Mouse (Mus musculus) midbrain, postnatal 0 days (tissue): ENCODE measurements around the gene Gpat3. TPM values are rescaled to one million over a fixed set of nuclear protein-coding genes. Genes with fewer than 3 reads are reported as not detected.

Experiments used
- ATAC-seq: fragments of 200-750 bp; cut with Nextera tagmentation; 2 replicates; pipeline ENCODE4 v1.8.0; 2017; ENCODE audit warnings: moderate number of reproducible peaks, mild to moderate bottlenecking, moderate TSS enrichment, moderate library complexity; ENCODE audit not compliant: low FRiP score
- DNase-seq: peaks from one replicate; pipeline ENCODE4 v3.0.0-alpha.2; 2015; ENCODE audit warnings: low spot score
- H3K27ac ChIP-seq: fragments of 300-500 bp; sonication (generic); 2 replicates; pipeline ENCODE4 v1.5.1; 2014; ENCODE audit warnings: low read depth, mild to moderate bottlenecking, low read length, mixed read lengths
- H3K27me3 ChIP-seq: fragments of 300-500 bp; sonication (generic); 2 replicates; pipeline ENCODE4 v1.6.1; 2014; ENCODE audit warnings: low read length, control low read depth, mixed read lengths; ENCODE audit not compliant: insufficient read depth
- H3K36me3 ChIP-seq: fragments of 300-500 bp; sonication (generic); 2 replicates; pipeline ENCODE4 v1.6.1; 2014; ENCODE audit warnings: low read length, control low read depth, mixed read lengths; ENCODE audit not compliant: insufficient read depth
- H3K4me1 ChIP-seq: fragments of 300-500 bp; sonication (generic); 2 replicates; pipeline ENCODE4 v1.6.1; 2014; ENCODE audit warnings: mild to moderate bottlenecking, control low read depth, antibody characterized with exemption, low read length, mixed read lengths; ENCODE audit not compliant: insufficient read depth
- H3K4me2 ChIP-seq: fragments of 300-500 bp; sonication (generic); 2 replicates; pipeline ENCODE4 v1.6.1; 2014; ENCODE audit warnings: low read depth, mild to moderate bottlenecking, low read length, mixed read lengths; ENCODE audit not compliant: poor library complexity, severe bottlenecking
- H3K4me3 ChIP-seq: fragments of 300-500 bp; sonication (generic); 2 replicates; pipeline ENCODE4 v1.5.1; 2014; ENCODE audit warnings: low read depth, mild to moderate bottlenecking, low read length, moderate library complexity
- H3K9ac ChIP-seq: fragments of 300-500 bp; sonication (generic); replicated peaks from 2 replicates; pipeline ENCODE4 v1.6.1; 2014; ENCODE audit warnings: mild to moderate bottlenecking, low read length, moderate library complexity, mixed read lengths; ENCODE audit not compliant: poor library complexity, severe bottlenecking
- H3K9me3 ChIP-seq: fragments of 300-500 bp; sonication (generic); 2 replicates; pipeline ENCODE4 v1.6.1; 2016; ENCODE audit warnings: low read length, control low read depth
- CTCF ChIP-seq: IDR thresholded peaks from 2 replicates; pipeline ENCODE4 v1.5.1; 2016; ENCODE audit warnings: antibody characterized with exemption, mild to moderate bottlenecking
- WGBS: fragments of 180-500 bp; shearing (Covaris S2); extraction: QIAGEN DNeasy Blood & Tissue Kit; methylation state at CpG from one replicate; pipeline ENCODE4 v1.1.7; 2014; 5-methylcytosine and 5-hydroxymethylcytosine counted together
- polyA plus RNA-seq: library from polyadenylated mRNA; unstranded; fragments of >200 nt; fragmentation: Nextera tagmentation; extraction: Ambion mirVana; gene quantifications from 2 replicates; pipeline ENCODE4 v1.2.1, GENCODE M21; 2015
- total RNA-seq: library from RNA; depleted of rRNA; stranded (reverse); fragments of >200 nt; gene quantifications from 2 replicates; pipeline ENCODE4 v1.2.3, GENCODE M21; 2014; rRNA removed

Gpat3 gene
- total RNA-seq = 1.1 and 2.0 TPM in 2 replicates
- 0.83 and 0.91 TPM in 2 replicates for polyA plus RNA-seq

- ATAC-seq (no peak), DNase-seq (peak; percentile 10)
- Histone ChIP-seq H3K36me3 (no peaks in the 10 kb centered on the region), H3K27me3 (peaks cover 39% of the 10 kb centered on the region), H3K27ac (no peak within 1 kb of the TSS), H3K4me1 (no peaks in the 10 kb centered on the region), H3K4me3 (peak within 1 kb of the TSS; percentile 61), H3K9ac (peak within 1 kb of the TSS; percentile 62), H3K4me2 (peak within 1 kb of the TSS; percentile 99), H3K9me3 (no peaks in the 10 kb centered on the region)
- WGBS = under 1% methylated on average over 16 of the region's 16 CpGs
- no peak for TF ChIP-seq CTCF
Measured at GRCm38 (mm10) chr5:100845485-100845847, at the start of gene Gpat3. Gene Gpat3 (plus strand): TSS chr5:100845713.

GRCm38 (mm10) chr5:100798165-100798860, 47.2 kb upstream of the Gpat3 start, which contains the start of the genes Helq and Mrps18c:
Gene Helq (minus strand): TSS chr5:100798598.
Gene Mrps18c (plus strand): TSS chr5:100798627.
- WGBS = under 1% methylated on average over 67 of the region's 67 CpGs
- peaks cover 13% of the 10 kb centered on the region for H3K36me3 ChIP-seq
- peak; percentile 96 for DNase-seq
- peak within 1 kb of the TSS; percentile 69 for H3K9ac ChIP-seq
- H3K4me1 ChIP-seq = peaks cover 6% of the 10 kb centered on the region; the same call in 1 of the 2 replicates
- no peaks in the 10 kb centered on the region for H3K27me3 ChIP-seq
- H3K27ac ChIP-seq = peak within 1 kb of the TSS; percentile 60; the same call in 1 of the 2 replicates
- TF ChIP-seq CTCF = no peak; the same call in 1 of the 2 replicates
- peak; percentile 97 for ATAC-seq
- H3K4me3 ChIP-seq = peak within 1 kb of the TSS; percentile 91
- H3K9me3 ChIP-seq = no peaks in the 10 kb centered on the region
- H3K4me2 ChIP-seq = peak within 1 kb of the TSS; percentile 91

GRCm38 (mm10) chr5:100818341-100818740, 27.2 kb upstream of the Gpat3 start:
- DNase-seq (no peak), ATAC-seq (no peak)
- no peaks in the 10 kb centered on the region for H3K4me1 ChIP-seq
- H3K27me3 ChIP-seq = no peaks in the 10 kb centered on the region
- 91% methylated on average over 4 of the region's 4 CpGs for WGBS
- H3K4me3 ChIP-seq = no peak overlapping the region
- peaks cover 4% of the 10 kb centered on the region; the same call in 1 of the 2 replicates for H3K36me3 ChIP-seq
- TF ChIP-seq CTCF = no peak
- no peak overlapping the region for H3K9ac ChIP-seq
- no peak overlapping the region for H3K27ac ChIP-seq
- H3K9me3 ChIP-seq = no peaks in the 10 kb centered on the region
- H3K4me2 ChIP-seq = no peak overlapping the region

GRCm38 (mm10) chr5:100819568-100820480, 25.7 kb upstream of the Gpat3 start:
- H3K27me3 ChIP-seq = no peaks in the 10 kb centered on the region
- peak; percentile 12 for DNase-seq
- no peaks in the 10 kb centered on the region for H3K9me3 ChIP-seq
- 0 out of 2 replicates have a peak overlapping the region, but pooled peaks have one; percentile 67 for H3K27ac ChIP-seq
- 28% methylated on average over 16 of the region's 16 CpGs for WGBS
- H3K36me3 ChIP-seq = no peaks in the 10 kb centered on the region
- TF ChIP-seq CTCF = peak; percentile 61
- no peak for ATAC-seq
- H3K4me2 ChIP-seq = peak overlapping the region; percentile 93
- peak overlapping the region; percentile 85 for H3K4me3 ChIP-seq
- H3K4me1 ChIP-seq = no peaks in the 10 kb centered on the region
- peak overlapping the region; percentile 79 for H3K9ac ChIP-seq

GRCm38 (mm10) chr5:100820483-100821184, 24.9 kb upstream of the Gpat3 start, which contains the start of gene Abraxas1:
Gene Abraxas1 (minus strand): TSS chr5:100820965.
- H3K4me1 ChIP-seq = no peaks in the 10 kb centered on the region
- under 1% methylated on average over 63 of the region's 63 CpGs for WGBS
- peak within 1 kb of the TSS; percentile 85 for H3K4me3 ChIP-seq
- TF ChIP-seq CTCF = no peak; the same call in 1 of the 2 replicates
- H3K27ac ChIP-seq = peak within 1 kb of the TSS; percentile 67; the same call in 1 of the 2 replicates
- no peaks in the 10 kb centered on the region for H3K9me3 ChIP-seq
- H3K4me2 ChIP-seq = peak within 1 kb of the TSS; percentile 93
- ATAC-seq (peak; percentile 96), DNase-seq (peak; percentile 84)
- H3K36me3 ChIP-seq = no peaks in the 10 kb centered on the region
- peak within 1 kb of the TSS; percentile 79 for H3K9ac ChIP-seq
- H3K27me3 ChIP-seq = no peaks in the 10 kb centered on the region
